Mouse (Mus musculus): ENCODE results near the gene Ccnl2.

Gene Ccnl2

GRCm38 (mm10) chr4:155838187-155839153 is 26.2 kb downstream of the Ccnl2 start:
- DNase-seq (ENCODE audit: low read depth, low spot score) = no peak

- DNase-seq (ENCODE audit: low read depth, low spot score) = peak; percentile 76
Observed at GRCm38 (mm10) chr4:155839483-155839910, 27.2 kb downstream of the Ccnl2 start, which contains the start of gene Mxra8. Gene Mxra8, plus strand, starts transcription at chr4:155839680.

- no peak for DNase-seq (ENCODE audit: low read depth, low spot score)
Observed at GRCm38 (mm10) chr4:155840076-155841002, 28.1 kb downstream of the Ccnl2 start.

- no peak for DNase-seq (ENCODE audit: low read depth, low spot score)
Observed at GRCm38 (mm10) chr4:155841003-155841454, 28.7 kb downstream of the Ccnl2 start.

GRCm38 (mm10) chr4:155841651-155842270 is 29.5 kb downstream of the Ccnl2 start:
- DNase-seq (ENCODE audit: low read depth, low spot score) = no peak

GRCm38 (mm10) chr4:155843231-155843630 is 30.9 kb downstream of the Ccnl2 start:
- no peak for DNase-seq (ENCODE audit: low read depth, low spot score)

- peak; percentile 83 for DNase-seq (ENCODE audit: low read depth, low spot score)
Observed at GRCm38 (mm10) chr4:155846871-155847578, 34.7 kb downstream of the Ccnl2 start, which contains the start of gene Dvl1. Gene Dvl1, plus strand, starts transcription at chr4:155847402.

- DNase-seq (ENCODE audit: low read depth, low spot score) = no peak
Observed at GRCm38 (mm10) chr4:155847591-155848352, 35.5 kb downstream of the Ccnl2 start.

GRCm38 (mm10) chr4:155848434-155849095 is 36.3 kb downstream of the Ccnl2 start:
- no peak for DNase-seq (ENCODE audit: low read depth, low spot score)

GRCm38 (mm10) chr4:155849391-155849790 is 37.1 kb downstream of the Ccnl2 start:
- DNase-seq (ENCODE audit: low read depth, low spot score) = no peak

GRCm38 (mm10) chr4:155849792-155850451 is 37.6 kb downstream of the Ccnl2 start:
- no peak for DNase-seq (ENCODE audit: low read depth, low spot score)

- DNase-seq (ENCODE audit: low read depth, low spot score) = no peak
Observed at GRCm38 (mm10) chr4:155851368-155851767, 39.1 kb downstream of the Ccnl2 start.

GRCm38 (mm10) chr4:155851951-155852411 is 39.7 kb downstream of the Ccnl2 start:
- no peak for DNase-seq (ENCODE audit: low read depth, low spot score)

GRCm38 (mm10) chr4:155853421-155853820 is 41.1 kb downstream of the Ccnl2 start:
- no peak for DNase-seq (ENCODE audit: low read depth, low spot score)

- DNase-seq (ENCODE audit: low read depth, low spot score) = no peak
Observed at GRCm38 (mm10) chr4:155854991-155855390, 42.7 kb downstream of the Ccnl2 start.

- no peak for DNase-seq (ENCODE audit: low read depth, low spot score)
Observed at GRCm38 (mm10) chr4:155856071-155856470, 43.8 kb downstream of the Ccnl2 start.

- DNase-seq (ENCODE audit: low read depth, low spot score) = no peak
Observed at GRCm38 (mm10) chr4:155856881-155857280, 44.6 kb downstream of the Ccnl2 start.

- peak; percentile 60 for DNase-seq (ENCODE audit: low read depth, low spot score)
Observed at GRCm38 (mm10) chr4:155859318-155859717, 47.0 kb downstream of the Ccnl2 start.

GRCm38 (mm10) chr4:155861787-155862186 is 49.5 kb downstream of the Ccnl2 start:
- DNase-seq (ENCODE audit: low read depth, low spot score) = no peak
